Mouse (Mus musculus) heart, embryonic 12.5 days (tissue): ENCODE measurements around the gene Kat6b. TPM values are rescaled to one million over a fixed set of nuclear protein-coding genes. Genes with fewer than 3 reads are reported as not detected.
A peak's percentile ranks its signal among the peaks of the same experiment; 100 is the strongest.
"Not testable (repeated sequence)": the region's sequence is repeated elsewhere in the genome, so short reads cannot be mapped to it uniquely, and the experiment has no call there.

Source experiments
- ATAC-seq: fragments of 200-750 bp; cut with Nextera tagmentation; 2 replicates; pipeline ENCODE4 v1.8.0; 2017; ENCODE audit warnings: moderate TSS enrichment, moderate library complexity; ENCODE audit not compliant: insufficient number of reproducible peaks, low FRiP score
- H3K27ac ChIP-seq: fragments of 300-500 bp; sonication (generic); 2 replicates; pipeline ENCODE4 v1.5.1; 2016; ENCODE audit warnings: mild to moderate bottlenecking, moderate library complexity; ENCODE audit not compliant: poor library complexity, severe bottlenecking
- H3K27me3 ChIP-seq: fragments of 300-500 bp; sonication (generic); replicated peaks from 2 replicates; pipeline ENCODE4 v1.6.1; 2016; ENCODE audit warnings: mild to moderate bottlenecking, moderate library complexity
- H3K36me3 ChIP-seq: fragments of 300-500 bp; sonication (generic); 2 replicates; pipeline ENCODE4 v1.6.1; 2016; ENCODE audit warnings: mild to moderate bottlenecking, moderate library complexity
- H3K4me1 ChIP-seq: fragments of 300-500 bp; sonication (generic); replicated peaks from 2 replicates; pipeline ENCODE4 v1.6.1; 2016; ENCODE audit warnings: mild to moderate bottlenecking
- H3K4me2 ChIP-seq: fragments of 300-500 bp; sonication (generic); 2 replicates; pipeline ENCODE4 v1.6.1; 2016; ENCODE audit warnings: mild to moderate bottlenecking, moderate library complexity
- H3K4me3 ChIP-seq: fragments of 300-500 bp; sonication (generic); 2 replicates; pipeline ENCODE4 v1.5.1; 2016; ENCODE audit warnings: mild to moderate bottlenecking
- H3K9ac ChIP-seq: fragments of 300-500 bp; sonication (generic); 2 replicates; pipeline ENCODE4 v1.6.1; 2016; ENCODE audit warnings: mild to moderate bottlenecking, moderate library complexity
- H3K9me3 ChIP-seq: fragments of 300-500 bp; sonication (generic); replicated peaks from 2 replicates; pipeline ENCODE4 v1.6.1; 2016; ENCODE audit warnings: mild to moderate bottlenecking, moderate library complexity
- WGBS: fragments of 180-500 bp; shearing (Covaris S2); methylation state at CpG from one replicate; pipeline ENCODE4 v1.1.7; 2016; 5-methylcytosine and 5-hydroxymethylcytosine counted together
- polyA plus RNA-seq: library from polyadenylated mRNA; unstranded; fragments of >200 nt; fragmentation: Nextera tagmentation; extraction: Ambion mirVana; gene quantifications from 2 replicates; pipeline ENCODE4 v1.2.1, GENCODE M21; 2016

Gene Kat6b
- polyA plus RNA-seq, 1 experiment from 2014 or later: 12.2 TPM

DNA sequence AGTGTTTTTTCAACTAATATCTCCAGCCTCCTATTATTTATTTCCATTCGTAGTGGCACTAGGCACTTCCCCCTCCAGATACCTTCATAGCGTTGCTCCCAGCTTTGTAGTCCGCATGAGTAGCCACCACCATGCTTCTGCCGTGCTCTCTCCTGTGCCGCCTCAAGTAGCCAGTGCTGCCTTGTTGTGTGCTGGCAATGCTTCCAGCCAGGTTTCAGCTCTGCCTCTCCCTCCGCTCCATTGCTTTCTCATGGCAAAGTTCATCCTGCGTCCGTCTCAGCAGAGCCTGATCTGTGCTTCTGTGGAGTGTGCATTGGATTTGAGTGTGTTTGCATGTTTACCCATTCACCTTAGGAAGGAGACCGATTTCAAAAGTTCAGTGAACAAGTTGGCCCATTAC, 144.7 kb downstream of the Kat6b start:
- Histone ChIP-seq H3K4me2 (no peak overlapping the region), H3K4me3 (no peak overlapping the region), H3K27ac (no peak overlapping the region), H3K9me3 (no peaks in the 10 kb centered on the region), H3K9ac (no peak overlapping the region), H3K36me3 (peaks cover 55% of the 10 kb centered on the region), H3K4me1 (no peaks in the 10 kb centered on the region), H3K27me3 (no peaks in the 10 kb centered on the region)
- 86% methylated on average over 9 of the region's 9 CpGs for WGBS
- no peak for ATAC-seq

DNA sequence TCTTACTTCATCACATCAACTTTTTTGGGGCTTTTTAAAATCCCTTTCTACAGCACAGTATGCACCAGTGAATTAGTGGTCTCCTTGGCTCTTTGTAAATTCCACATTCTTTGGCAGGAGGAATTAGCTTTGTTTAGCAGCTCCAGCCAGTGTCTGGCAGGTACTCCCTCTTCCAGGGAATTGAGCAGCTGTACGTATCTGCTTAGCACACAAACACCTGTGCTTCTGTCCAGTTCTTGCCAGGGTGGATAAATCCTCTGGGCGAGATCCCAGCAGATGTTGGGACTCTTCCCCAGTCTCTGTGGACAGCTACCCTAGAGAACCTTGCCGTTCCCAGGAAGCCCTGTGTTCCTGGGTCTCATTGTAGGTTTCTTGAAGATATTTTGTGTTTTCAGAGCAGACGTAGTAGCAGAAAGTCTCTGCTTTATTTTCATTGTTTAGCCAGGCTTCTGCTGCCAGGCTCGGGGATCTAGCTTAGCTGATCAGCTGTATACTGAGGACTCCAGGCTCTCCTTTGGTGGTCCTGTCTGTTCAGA, 150.5 kb downstream of the Kat6b start:
- Histone ChIP-seq H3K9ac (no peak overlapping the region), H3K27ac (no peak overlapping the region), H3K9me3 (no peaks in the 10 kb centered on the region), H3K36me3 (peaks cover 54% of the 10 kb centered on the region), H3K4me3 (no peak overlapping the region), H3K4me1 (no peaks in the 10 kb centered on the region), H3K4me2 (no peak overlapping the region), H3K27me3 (no peaks in the 10 kb centered on the region)
- WGBS: 78% methylated on average over 5 of the region's 5 CpGs
- no peak for ATAC-seq

DNA sequence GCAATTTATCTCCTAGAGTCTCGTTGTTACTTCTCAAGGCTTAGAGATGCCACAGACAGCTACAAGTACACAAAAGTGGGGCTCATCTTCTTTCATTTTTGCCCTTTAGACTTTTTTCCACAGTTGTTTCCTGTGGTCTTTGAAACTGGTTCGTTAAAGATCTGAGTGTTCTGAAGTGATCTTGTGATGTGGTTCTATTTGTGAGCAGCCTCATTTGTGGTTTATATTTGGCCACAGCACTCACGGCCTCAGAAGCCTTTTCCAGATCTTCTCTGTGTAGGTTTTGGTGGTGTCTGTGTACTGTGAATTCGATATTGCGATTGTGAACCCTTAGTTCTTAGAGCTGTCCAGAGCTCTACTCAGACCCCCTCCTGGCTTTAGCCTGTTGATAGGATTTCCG, 155.3 kb downstream of the Kat6b start:
- 80% methylated on average over 6 of the region's 6 CpGs for WGBS
- H3K9ac ChIP-seq: no peak overlapping the region
- H3K27ac ChIP-seq: no peak overlapping the region
- no peak overlapping the region for H3K4me2 ChIP-seq
- H3K4me1 ChIP-seq: no peaks in the 10 kb centered on the region
- no peak for ATAC-seq
- H3K27me3 ChIP-seq: no peaks in the 10 kb centered on the region
- no peaks in the 10 kb centered on the region for H3K9me3 ChIP-seq
- H3K36me3 ChIP-seq: peaks cover 40% of the 10 kb centered on the region
- H3K4me3 ChIP-seq: no peak overlapping the region

GRCm38 (mm10) chr14:21640806-21641435, 159.7 kb downstream of the Kat6b start:
- H3K27me3 ChIP-seq: no peaks in the 10 kb centered on the region
- H3K9ac ChIP-seq: no peak overlapping the region
- H3K4me2 ChIP-seq: no peak overlapping the region
- no peak overlapping the region for H3K27ac ChIP-seq
- H3K4me1 ChIP-seq: no peaks in the 10 kb centered on the region
- no peak for ATAC-seq
- no peak overlapping the region for H3K4me3 ChIP-seq
- H3K9me3 ChIP-seq: no peaks in the 10 kb centered on the region
- 67% methylated on average over 4 of the region's 4 CpGs for WGBS
- peaks cover 34% of the 10 kb centered on the region for H3K36me3 ChIP-seq

GRCm38 (mm10) chr14:21653813-21654212, 172.6 kb downstream of the Kat6b start:
- Histone ChIP-seq H3K27me3 (no peaks in the 10 kb centered on the region), H3K4me3 (no peak overlapping the region), H3K4me2 (no peak overlapping the region), H3K27ac (no peak overlapping the region), H3K9ac (no peak overlapping the region), H3K9me3 (no peaks in the 10 kb centered on the region), H3K36me3 (peaks cover 14% of the 10 kb centered on the region), H3K4me1 (peaks cover 15% of the 10 kb centered on the region)
- ATAC-seq: no peak
- 70% methylated on average over 2 of the region's 2 CpGs for WGBS

DNA sequence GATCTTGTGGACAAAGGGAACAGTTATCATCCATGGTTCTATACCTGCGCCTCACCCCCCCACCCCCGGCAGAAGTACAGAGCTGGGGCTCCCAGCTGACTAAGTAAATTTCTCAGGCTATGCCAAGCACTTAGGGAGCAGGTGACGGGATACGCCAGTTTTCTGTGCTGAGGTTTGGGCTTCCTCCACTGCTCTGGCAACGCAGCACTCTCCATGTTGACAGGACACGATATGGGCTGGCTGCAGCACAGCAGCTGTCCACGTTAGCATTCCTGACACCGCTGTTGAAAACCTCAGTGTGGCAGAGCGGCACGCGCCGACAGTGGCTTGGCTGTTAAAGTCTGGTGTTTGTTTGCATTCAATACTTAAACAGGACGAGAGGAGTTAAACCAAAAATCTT, 177.9 kb downstream of the Kat6b start:
- Histone ChIP-seq H3K36me3 (peaks cover 37% of the 10 kb centered on the region), H3K4me1 (peaks cover 23% of the 10 kb centered on the region), H3K27me3 (no peaks in the 10 kb centered on the region), H3K9me3 (no peaks in the 10 kb centered on the region), H3K27ac (peak overlapping the region; percentile 67), H3K4me2 (peak overlapping the region; percentile 56), H3K4me3 (no peak overlapping the region), H3K9ac (no peak overlapping the region; the same call in 1 of the 2 replicates)
- 38% methylated on average over 13 of the region's 13 CpGs for WGBS
- peak; percentile 71 for ATAC-seq

- H3K27me3 ChIP-seq: no peaks in the 10 kb centered on the region
- H3K36me3 ChIP-seq: peaks cover 40% of the 10 kb centered on the region
- WGBS: 27% methylated on average over 5 of the region's 5 CpGs
- H3K9ac ChIP-seq: no peak overlapping the region
- H3K4me3 ChIP-seq: no peak overlapping the region
- H3K27ac ChIP-seq: no peak overlapping the region
- H3K9me3 ChIP-seq: no peaks in the 10 kb centered on the region
- H3K4me1 ChIP-seq: peaks cover 23% of the 10 kb centered on the region
- ATAC-seq: no peak
- H3K4me2 ChIP-seq: no peak overlapping the region
These were observed 178.4 kb downstream of the Kat6b start for GRCm38 (mm10) chr14:21659652-21660051.

DNA sequence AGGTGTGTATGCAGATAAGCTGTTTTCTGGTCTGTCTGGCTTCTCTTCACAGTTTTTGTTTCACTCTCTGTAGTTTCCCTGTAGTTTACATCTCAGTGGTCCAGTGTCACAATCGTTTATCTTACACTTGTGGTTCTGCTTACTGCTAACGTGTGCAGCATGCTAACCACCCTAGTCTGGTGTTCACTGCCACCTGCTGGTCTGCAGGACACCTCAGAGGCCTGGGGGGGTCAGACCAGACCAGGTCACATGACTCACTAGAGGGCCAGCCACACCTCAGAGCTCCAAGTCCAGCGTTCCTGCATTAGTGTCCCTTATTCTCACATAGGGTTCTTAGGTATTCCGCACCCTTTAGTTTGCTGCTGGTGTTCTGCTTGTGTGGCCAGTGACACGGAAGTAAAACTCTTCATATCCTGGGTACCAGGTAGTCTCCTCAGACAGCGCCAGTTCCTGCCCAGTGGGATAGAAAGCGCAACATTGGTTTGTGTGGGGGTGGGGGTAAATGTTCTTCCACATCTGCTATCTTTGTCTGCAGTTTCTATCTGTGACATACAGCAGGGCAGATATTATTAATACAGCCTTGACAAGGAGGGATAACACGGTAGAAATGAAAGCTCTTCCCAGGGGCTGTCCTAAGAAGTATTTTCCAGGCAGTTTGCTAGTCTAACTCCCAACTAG, 181.4 kb downstream of the Kat6b start:
- Histone ChIP-seq H3K27me3 (no peaks in the 10 kb centered on the region), H3K4me2 (no peak overlapping the region), H3K4me1 (peaks cover 18% of the 10 kb centered on the region), H3K36me3 (peaks cover 63% of the 10 kb centered on the region), H3K9me3 (no peaks in the 10 kb centered on the region), H3K9ac (no peak overlapping the region), H3K27ac (no peak overlapping the region), H3K4me3 (no peak overlapping the region)
- WGBS: 71% methylated on average over 8 of the region's 8 CpGs
- no peak for ATAC-seq

DNA sequence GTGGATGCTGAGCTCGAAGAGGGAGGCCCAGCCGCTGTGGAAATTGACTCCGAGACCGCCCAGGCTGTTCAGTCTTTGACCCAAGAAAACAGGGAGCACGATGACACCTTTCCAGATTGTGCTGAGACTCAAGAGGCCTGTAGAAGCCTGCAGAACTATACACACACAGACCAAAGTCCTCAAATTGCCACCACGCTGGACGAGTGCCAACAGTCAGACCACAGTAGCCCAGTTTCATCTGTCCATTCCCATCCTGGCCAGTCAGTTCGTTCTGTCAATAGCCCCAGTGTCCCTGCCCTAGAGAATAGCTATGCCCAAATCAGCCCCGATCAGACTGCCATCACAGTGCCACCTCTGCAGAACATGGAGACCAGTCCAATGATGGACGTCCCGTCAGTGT, 188.0 kb downstream of the Kat6b start:
- ATAC-seq: no peak
- Histone ChIP-seq H3K9ac (no peak overlapping the region), H3K27me3 (no peaks in the 10 kb centered on the region), H3K36me3 (peaks cover 71% of the 10 kb centered on the region), H3K4me3 (no peak overlapping the region), H3K27ac (no peak overlapping the region), H3K4me1 (no peaks in the 10 kb centered on the region), H3K4me2 (no peak overlapping the region), H3K9me3 (no peaks in the 10 kb centered on the region)
- 83% methylated on average over 11 of the region's 11 CpGs for WGBS

- Histone ChIP-seq H3K27me3 (no peaks in the 10 kb centered on the region), H3K4me3 (no peak overlapping the region), H3K9ac (no peak overlapping the region), H3K4me2 (no peak overlapping the region), H3K4me1 (no peaks in the 10 kb centered on the region), H3K9me3 (no peaks in the 10 kb centered on the region), H3K36me3 (peaks cover 65% of the 10 kb centered on the region), H3K27ac (no peak overlapping the region)
- ATAC-seq: peak; percentile 29
- 74% methylated on average over 11 of the region's 11 CpGs for WGBS
These were observed 188.6 kb downstream of the Kat6b start for GRCm38 (mm10) chr14:21669633-21670421.

DNA sequence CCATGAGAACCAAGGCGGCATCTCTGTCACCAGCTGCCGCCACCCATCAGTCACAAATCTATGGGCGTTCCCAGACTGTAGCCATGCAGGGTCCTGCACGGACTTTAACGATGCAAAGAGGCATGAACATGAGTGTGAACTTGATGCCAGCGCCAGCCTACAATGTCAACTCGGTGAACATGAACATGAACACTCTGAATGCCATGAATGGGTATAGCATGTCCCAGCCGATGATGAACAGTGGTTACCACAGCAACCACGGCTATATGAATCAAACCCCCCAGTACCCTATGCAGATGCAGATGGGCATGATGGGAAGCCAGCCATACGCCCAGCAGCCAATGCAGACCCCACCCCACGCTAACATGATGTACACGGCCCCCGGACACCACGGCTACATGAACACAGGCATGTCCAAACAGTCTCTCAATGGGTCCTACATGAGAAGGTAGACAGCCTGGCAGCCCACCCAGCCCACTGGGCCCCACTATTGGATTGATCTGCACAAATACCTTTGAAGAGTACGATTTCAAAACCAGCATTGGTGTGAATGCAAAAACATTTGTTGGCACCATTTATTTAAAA, 189.3 kb downstream of the Kat6b start:
- 91% methylated on average over 15 of the region's 15 CpGs for WGBS
- not testable (repeated sequence) for H3K9me3 ChIP-seq, H3K4me1 ChIP-seq, H3K4me3 ChIP-seq, H3K27ac ChIP-seq, ATAC-seq, H3K27me3 ChIP-seq, H3K9ac ChIP-seq, H3K4me2 ChIP-seq
- H3K36me3 ChIP-seq: peaks cover 58% of the 10 kb centered on the region
